Mouse (Mus musculus): Measurements from ENCODE around the gene Pqlc3.

DNA sequence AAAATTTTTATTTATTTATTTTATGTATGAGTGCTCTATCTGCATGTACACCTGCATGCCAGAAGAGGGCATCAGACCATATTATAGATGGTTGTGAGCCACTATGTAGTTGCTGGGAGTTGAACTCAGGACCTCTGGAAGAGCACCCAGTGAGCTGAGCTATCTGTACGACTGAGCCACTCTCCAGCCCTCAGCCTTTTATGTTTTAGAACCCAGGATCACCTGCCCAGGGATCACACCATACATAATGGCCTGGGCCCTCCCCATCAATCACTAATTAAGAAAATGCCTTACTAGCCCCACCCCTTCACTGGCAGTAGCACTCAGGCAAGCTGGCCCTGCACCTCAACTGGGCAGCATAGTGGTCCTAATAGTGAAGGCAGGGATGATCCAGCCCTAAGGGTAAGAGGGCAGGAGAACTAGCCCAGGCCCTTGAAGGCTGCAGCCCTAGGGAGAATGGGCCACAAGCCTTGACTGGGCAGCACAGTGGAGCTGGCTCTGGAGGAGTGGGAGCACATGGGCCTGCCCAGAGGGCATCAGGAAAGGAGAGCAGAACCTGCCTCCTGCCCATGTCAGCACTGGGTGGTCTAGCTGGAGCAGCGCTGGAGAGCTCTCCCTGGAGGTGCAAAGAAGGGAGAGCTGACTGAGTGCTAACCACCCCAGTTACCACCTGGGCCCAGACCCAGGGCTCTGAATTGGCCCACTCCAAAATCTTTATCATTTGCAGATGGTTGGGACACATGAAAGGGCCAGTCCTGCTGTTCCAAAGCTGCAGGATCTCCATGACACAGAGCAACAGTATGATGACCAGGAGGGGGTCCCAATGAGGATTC lies 12.1 kb upstream of the Pqlc3 start:
- TF ChIP-seq POLR2A (IDR thresholded peaks at IDR 0.05; ENCODE audit: insufficient read depth, low read length), result no peak
- no peak for TF ChIP-seq CTCF (IDR thresholded peaks at IDR 0.05; ENCODE audit: low read depth, low read length)
